Mouse (Mus musculus) urinary bladder, postnatal 10 days (tissue): ENCODE measurements around the gene Ttc39d.
A peak's percentile ranks its signal among the peaks of the same experiment; 100 is the strongest.
"Not testable (repeated sequence)": the region's sequence is repeated elsewhere in the genome, so short reads cannot be mapped to it uniquely, and the experiment has no call there.

ENCODE experiments used
- DNase-seq: peaks from one replicate; pipeline ENCODE4 v3.0.0; 2022; ENCODE audit warnings: low spot score

Ttc39d gene

DNA sequence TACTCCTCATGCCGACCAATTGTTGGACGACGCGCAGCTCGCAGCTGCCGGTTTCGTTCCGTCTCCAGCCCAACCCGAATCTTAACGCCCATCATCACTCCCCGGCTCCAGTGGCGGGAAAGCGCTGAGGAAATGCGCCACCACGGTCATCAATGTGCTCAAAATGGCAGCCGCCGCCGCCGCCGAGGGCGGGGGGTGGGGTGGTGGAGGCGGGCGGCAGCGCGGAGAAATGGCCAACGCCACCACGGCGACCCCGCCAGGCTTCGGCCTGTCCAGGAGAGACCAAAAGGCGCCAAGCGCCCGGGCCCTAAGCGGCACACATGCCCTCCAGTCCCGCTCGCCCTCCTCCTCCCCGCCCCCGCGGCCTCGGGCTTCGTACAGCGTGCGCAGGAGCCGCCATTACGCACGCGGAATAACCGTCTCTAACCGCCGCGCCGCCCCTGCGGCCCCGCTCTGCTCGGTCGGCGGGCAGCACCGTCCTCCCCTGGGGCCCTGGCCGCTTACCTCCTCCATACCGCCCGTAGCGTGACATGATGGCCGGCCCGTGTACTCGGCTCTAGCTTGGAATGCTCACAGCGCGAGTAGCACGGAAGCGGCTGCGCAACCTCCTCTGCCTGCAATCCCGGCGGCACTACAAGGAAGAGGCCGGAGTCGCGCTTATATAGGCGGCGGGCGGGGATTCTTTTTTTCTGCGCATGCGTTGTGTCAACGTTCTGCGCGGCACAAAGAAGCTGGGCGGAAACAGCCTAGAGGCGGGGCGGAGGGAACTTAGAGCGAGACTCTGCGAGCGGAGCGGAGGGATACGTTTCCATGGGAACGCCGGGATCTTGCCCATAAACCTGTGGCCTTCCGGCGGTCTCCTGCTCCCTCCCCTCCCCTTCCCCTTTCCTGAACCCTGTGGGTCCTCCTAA is at the start of gene Ttc39d, which contains the start of gene Srsf7:
Gene Ttc39d, plus strand, starts transcription at position 790 of the 911 bp plus-strand sequence.
Gene Srsf7, minus strand, starts transcription at position 637 of the 911 bp plus-strand sequence.
- peak; percentile 95 for DNase-seq

DNA sequence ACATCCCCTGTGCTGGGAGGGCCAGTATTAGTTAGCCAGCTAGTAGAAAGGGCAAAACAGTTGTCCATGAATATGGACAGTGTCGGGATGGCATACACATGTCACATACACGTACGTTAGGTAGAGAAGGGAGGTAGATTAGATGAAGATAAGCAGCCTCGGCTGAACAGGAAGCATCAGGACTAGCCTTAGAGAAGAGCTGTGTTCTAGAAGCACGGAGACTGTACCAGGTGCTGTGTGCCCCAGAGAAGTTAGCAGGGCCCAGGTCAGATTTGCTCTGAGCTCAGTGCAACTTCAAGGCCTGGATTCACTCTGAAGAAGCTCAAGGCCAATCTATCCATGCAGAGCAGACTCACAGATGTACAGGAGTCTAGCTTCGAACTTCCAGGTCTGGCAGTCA is 49.8 kb upstream of the Ttc39d start:
- no peak for DNase-seq

DNA sequence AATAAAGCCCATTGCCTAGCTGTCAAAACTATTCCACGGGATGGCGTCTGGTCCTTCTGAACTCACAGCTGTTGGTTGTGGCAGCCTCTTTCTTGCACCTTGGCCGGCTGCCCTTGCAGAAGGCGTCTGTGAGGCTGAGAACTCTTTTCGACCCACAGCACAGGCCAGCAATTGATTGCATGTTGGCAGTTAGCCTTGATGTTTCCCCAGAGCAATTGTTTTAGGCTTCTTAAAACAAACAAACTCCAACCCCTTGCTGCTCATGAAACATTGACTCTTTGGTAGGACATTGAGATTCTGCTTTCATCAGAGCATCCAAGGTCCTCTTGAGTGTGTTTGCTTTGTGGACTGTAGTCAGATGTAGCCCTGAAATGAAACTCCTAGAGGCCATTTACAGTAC is 46.8 kb upstream of the Ttc39d start:
- no peak for DNase-seq

DNA sequence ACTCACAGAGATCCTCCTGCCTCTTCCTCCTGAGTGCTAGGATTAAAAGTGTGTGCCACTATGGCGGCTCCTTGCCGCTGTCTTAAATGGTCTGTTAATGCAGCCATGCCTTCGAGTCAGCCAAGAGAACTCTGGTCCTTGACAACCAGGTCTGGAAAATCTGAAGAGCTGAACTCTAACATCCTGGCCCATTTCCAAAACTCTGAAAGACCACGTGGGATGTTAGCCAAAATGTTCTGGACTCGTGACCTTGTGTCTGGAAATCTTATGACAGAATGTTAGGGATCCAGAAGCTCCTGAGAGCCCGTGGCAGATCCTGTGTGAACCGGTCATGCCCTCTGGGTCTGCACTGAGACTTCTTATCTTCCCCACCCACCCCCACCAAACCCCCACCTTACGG is 43.3 kb upstream of the Ttc39d start:
- no peak for DNase-seq

DNA sequence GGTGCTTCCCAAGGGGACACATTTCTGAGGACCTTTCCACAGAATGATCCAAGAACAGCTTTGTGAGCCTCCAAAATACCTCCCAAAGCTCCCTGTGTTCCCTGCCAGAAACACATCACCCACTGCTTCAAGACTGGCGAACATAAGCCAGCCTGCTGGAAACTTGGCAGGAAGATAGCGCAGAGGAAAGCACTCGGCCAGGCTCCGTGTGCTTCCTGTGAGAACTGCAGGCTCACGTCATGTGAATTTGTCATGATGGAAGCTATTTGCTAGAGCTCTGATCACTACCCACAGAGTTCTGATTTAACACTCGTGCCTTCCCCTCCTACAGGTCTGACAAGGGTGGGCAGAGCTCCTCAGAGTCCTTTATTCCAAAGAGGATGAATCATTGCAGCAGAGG is 41.5 kb upstream of the Ttc39d start:
- DNase-seq: no peak

DNA sequence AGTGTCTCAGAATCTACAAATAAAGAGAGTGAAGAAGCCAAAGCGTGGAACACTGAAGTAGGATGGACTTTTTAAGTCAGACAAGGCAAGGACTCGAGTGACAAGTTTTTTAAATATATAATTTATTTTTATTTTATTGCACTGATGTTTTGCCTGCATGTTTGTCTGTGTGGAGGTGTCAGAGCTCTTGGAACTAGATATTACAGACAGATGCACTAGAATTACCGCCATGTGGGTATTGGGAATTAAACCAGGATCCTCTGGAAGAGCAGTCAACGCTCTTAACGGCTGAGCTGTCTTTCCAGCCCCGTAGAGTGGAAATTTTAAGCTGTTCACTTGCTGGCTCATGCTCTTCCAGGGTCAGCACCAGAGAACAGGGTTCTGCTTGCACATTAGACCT is 40.9 kb upstream of the Ttc39d start:
- no peak for DNase-seq

DNA sequence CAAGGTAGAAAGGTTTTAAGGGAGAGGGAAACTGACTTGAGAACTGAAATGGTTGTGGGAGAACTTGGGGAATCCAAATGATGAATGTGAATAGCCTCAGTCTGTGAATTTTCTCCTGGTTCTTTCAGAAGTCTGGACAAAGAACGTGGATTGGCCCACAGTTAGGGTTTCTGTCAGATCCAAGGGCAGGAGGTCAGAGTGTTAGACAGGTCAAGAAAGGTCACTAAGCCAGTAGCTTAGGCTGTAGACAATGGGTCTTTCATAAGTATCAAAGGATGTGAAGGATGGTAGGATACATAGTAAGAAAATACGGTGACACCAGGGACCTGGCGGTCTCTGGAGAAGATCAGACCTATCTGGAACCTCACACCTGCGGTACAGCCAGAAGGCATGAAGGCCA is 39.8 kb upstream of the Ttc39d start:
- no peak for DNase-seq

DNA sequence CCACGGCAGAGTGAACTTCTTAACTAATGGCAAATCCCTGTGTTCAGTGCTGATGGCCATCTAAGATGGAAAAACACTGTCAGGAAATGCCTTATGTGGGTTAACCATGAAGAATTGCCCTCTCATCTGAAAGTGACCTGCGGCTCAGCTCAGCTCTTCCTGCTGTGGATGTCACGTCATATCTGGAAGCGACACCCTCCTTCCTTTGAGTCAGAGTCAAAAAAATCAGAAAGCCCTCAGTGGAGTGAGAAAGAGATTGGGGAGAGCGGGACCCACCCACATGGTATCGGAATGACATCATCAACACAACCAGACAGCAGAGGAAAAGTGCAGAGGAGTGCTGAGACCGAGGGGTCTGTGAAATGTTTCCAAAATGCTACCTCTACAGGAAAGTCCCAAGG is 39.4 kb upstream of the Ttc39d start:
- DNase-seq: no peak

DNA sequence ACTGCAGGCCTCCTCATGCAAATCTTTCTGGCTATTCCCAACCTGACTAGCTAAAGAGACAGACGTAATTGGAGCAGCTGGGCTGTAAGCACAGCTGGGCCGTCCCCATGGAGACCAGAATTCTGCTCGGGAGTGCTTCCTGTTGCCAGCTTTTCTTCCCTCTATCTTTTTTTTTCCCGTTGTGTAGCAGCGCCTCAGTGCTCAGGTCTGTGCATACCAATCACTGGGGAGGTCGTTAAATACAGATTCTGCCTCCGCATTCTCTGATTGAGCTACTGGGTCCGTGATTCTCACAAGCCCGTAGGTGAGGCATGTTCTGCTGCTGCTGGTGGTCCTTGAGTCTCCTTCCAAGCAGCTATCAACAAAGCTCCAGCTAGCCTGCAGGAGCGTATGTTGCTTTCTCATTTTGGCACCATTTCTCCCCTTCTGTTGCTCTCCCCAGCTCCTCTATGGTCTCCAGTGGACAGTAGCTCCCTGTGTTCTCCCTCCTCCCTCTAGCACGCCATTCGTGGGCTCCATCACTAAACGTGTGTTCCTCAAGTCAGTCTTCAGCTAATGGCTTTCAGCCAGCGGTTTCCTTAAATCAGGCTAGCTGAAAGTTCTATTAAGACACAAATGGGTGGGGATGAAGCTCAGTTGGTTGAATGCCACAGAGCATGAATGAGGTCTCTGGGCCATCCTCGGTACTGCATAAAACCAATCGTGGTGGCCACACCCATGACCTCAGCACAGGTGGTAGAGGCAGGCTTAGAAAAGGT is 38.7 kb upstream of the Ttc39d start:
- DNase-seq: no peak

DNA sequence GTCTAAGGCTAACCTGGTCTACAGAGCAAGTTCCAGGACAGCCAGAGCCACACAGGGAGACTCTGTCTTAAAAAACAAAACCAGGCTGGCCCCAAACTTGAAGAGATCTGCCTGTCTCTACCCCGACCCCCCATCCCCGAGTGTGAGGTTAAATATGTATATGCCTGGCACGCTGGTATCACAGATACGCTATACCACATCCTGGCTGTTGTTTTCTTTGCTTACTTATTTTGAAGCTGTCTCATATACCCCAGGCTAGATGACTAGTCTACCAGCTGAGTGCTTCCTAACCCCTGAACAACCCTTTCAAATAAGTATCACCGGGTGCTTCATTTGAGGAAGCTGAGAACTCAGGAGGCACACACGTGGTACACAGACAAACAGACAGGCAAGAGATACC is 37.5 kb upstream of the Ttc39d start:
- DNase-seq: no peak

DNA sequence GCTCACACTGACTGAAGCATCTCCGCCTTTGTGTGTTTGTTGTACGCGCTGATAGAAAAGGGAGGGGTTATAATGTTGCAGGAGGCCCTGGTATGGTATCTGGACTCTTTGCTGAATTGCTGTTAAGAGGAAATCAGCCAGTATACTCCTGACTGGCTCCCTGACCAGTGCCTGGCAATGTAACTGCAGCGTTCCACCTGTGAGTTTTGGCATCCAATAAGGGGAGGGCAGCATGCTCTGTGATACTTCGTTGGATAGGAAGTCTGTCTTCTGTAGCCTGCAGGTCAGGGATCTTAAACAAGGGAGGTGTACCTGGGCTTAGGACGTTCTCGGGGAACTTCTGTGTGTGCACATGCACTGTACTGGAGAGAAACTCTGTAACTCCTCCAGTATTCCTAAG is 36.3 kb upstream of the Ttc39d start:
- DNase-seq: no peak

DNA sequence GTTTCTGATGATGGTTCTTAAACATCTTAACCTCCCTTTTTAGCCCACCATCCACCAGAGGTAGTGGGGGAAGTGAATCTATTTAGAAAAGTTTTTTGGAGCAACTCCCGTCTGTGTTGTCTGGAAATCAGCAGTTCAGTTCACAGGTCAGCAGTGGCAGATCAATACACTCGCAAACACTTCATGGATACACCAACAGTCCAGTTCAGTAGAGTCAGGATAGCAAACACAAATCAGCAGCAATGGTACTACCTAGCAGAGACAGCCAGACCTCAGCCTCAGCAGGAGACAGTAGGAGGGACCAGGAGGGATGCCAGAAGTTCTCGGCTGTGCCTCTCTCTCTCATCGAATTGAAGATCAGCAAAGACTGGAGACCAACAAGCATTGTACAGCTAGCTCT is 35.3 kb upstream of the Ttc39d start:
- no peak for DNase-seq

DNA sequence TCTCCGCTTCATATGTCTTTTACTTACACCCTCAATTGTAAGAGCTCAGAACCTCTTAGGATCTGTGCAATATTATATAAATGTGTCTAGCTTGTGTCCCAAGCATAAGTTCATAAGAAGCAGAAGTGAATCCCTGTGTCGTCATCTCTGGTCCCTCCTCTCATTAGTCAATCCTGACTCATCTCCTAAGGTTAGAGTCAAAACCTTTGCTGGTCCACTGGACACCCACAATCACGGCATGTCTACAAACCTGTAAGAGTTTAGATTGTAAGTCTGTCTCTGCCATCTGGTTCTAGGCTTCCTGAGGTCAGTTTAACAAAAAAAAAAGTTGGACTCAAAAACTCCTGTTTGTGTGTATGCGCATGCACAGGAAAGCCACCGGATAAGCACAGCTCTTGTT is 34.5 kb upstream of the Ttc39d start:
- DNase-seq: no peak

DNA sequence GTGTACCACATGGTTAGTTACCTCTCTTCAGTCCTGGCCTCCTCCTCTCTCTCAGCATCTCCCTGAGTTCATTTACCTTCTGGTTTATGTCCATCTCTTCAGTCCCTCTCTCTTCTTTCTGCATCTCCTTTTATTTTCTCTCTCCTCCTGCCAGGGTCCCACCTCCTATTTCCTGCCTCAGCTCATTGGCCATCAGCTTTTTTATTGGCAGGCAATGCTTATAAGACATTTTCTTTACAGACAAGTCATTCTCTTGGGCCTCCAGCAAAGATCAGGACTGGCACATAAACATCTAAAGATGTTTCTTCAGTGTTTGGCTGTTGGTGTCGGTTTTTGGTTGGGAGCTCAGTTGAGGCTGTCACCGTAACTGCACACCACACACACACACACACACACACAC is 33.6 kb upstream of the Ttc39d start:
- no peak for DNase-seq

DNA sequence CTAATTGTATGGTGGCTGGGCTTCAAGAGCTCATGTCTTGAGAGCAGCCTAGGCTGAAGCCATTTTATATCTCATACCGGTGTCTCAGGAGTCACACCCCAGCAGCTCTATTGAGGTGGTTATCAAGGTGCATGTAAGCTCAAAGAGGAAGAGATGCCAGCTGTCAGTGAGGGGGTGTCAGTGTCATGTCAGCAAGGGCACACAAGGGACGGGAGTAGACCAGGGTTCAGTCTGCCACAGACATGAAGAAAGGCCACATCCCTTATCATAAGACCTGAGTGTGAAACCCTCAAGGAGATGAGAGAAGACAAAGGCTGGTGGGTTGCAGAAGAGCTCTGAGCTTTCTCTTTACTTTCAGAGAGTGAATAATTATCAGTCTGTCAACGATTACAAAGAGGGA is 33.1 kb upstream of the Ttc39d start:
- no peak for DNase-seq

DNA sequence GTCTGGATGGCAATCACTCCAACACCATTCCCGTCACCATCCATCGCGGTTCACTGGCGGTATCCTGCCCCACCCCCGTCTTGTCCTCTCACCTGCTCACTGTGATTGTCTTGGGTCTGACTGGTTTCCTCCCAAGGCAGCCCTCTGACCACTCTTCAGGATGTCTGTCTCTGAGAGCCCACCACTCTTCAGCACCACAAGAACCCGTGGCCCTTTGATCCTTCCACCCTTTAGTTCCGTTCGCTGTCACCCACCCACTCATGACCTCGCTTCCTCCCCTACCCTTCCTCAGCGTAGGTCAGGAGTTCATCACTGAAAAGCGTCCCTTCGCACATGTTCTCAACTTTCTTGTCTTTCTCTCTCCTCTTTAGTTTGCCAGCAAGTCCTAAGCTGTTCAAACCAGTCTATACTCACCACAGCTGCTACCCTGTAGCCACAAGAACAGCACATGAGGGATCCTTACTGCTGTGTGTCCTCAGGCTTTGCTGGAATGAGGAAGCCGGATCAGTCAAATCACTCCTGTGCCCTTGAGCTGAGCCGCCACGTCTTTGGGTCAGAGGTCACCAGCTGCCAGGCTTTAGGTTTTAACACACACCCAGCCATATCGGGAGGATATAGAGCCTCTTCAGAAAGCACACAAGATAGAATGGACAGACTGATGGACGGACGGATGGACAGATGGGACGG is 32.4 kb upstream of the Ttc39d start:
- no peak for DNase-seq

DNA sequence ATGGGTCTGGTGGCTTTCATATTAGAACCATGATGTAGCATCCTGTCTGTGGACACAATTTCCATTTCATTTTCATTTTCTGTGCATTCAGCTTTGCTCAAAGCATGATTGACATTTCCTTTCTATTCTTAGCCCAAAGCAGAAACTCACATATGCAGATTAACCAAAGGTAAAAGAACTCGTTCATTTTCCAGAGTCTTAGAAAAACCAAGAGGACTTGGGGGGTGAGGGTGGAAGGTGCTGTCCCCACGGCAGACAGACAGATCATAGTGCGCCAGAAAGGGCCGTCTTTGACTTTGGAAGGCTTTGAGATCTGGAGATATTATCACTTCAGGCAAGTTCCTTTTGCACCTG is 31.9 kb upstream of the Ttc39d start:
- DNase-seq: no peak

DNA sequence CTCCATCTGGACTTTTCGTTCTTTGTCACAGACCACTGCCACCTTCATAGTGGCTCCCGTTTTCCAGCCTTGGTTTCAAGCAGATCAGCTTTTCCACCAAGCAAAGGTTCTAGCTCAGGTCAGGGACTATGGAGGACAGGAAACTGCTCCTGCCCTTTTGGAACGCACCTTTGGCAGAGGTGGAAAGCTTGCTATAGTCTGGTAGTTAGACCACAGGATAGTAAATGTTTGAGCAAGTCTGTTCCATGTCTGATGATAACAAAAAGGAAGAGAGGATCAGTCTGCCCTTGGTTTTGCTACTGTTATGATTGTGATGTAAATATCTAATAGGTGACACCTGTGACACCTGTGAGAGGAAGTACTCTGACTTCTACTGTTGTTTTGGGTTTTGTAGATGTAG is 31.3 kb upstream of the Ttc39d start:
- no peak for DNase-seq

DNA sequence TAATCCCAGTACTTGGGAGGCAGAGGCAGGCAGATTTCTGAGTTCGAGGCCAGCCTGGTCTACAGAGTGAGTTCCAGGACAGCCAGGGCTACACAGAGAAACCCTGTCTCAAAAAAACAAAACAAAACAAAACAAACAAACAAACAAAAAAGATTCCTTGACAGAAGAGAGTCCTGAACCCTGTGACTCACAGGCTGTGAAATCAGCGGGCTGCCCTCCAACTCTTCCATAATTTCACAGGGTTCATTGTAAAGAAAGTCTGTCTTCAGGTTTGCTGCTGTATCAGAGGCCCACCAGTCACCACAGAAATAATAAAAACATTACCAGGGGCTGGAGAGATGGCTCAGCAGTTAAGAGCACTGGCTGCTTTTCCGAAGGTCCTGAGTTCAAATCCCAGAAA is 28.4 kb upstream of the Ttc39d start:
- DNase-seq: not testable (repeated sequence)

DNA sequence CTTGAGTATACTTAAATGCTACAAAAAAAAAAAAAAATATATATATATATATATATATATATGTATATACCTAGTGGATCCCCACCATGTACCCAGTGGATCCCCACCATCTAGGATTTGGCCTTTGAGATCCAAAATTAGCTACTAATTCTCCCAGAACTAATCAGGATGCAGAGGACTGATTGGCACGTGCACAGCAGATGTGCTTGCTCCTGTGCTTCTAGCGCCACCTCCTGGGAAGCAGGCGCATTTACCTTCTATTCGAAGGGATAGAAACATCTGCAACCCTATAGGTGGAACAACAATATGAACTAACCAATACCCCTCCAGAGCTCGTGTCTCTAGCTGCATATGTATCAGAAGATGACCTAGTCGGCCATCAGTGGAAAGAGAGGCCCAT is 27.3 kb upstream of the Ttc39d start:
- DNase-seq: no peak

DNA sequence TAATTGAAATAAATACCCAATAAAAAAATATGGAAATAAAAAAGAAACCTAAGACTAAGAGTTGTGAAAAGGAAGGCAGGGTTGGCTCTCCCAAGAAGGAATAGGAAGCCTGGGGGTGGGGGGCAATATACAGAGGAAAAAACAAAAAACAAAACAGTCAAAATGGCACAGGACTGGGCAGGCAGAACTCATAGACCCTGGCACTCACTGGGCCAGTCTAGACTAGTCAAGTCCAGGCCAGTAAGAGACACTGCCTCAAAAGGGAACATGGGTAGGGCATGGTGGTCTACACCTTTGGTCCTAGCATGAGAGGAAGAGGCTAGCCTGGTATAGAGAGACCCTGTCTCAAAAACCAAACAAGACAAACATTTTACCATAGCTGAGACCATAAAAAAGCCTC is 26.8 kb upstream of the Ttc39d start:
- DNase-seq: no peak

DNA sequence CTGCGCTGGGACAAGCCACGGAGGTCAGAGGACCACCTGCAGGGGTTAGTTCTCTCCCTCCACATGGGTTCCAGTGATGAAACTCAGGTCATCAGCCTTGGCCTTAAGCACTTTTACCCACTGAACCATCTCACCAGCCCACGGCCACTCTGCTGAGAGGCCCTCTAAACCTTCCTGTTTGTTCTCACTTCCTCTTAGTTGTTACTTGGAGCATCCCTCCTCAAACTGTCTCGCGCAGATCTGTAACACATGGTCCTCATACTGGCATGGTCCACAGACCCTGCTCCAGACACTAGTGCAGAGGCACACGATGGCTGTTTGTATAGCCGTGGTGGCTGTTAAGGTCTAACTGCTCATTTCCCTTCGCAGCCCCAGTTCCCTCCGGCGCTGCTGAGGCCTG is 23.6 kb upstream of the Ttc39d start:
- no peak for DNase-seq

DNA sequence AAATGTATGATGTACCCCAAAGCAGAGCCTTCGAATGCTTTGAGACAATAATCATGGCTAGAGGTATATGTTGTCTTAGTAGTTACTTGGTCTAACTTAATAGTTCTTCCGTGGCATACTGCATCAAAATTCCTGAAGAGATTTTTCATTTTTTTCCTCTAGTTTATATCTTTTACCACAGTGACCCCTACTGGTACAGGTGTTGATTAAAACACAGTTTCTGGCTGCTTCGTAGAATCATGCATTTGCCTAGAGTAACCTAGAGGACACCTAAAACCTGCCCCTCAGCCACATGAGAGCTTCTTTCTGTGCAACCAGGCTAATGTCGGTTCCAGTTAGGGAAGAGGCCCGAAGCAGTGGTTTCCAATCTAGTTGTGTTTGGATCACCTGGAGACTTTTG is 14.2 kb upstream of the Ttc39d start:
- no peak for DNase-seq
